Mouse (Mus musculus) forebrain, embryonic 11.5 days (tissue): ENCODE data around the gene Zbtb5. TPM values are rescaled to one million over a fixed set of nuclear protein-coding genes. Genes with fewer than 3 reads are reported as not detected.
"Not testable (repeated sequence)": the region's sequence is repeated elsewhere in the genome, so short reads cannot be mapped to it uniquely, and the experiment has no call there.

Experiments used
- ATAC-seq: fragments of 200-750 bp; cut with Nextera tagmentation; replicated peaks from 2 replicates; pipeline ENCODE4 v1.8.0; 2017; ENCODE audit warnings: moderate TSS enrichment; ENCODE audit not compliant: low FRiP score
- DNase-seq: peaks from one replicate; pipeline ENCODE4 v3.0.0-alpha.2; 2017; ENCODE audit warnings: low spot score
- H3K27ac ChIP-seq: fragments of 300-500 bp; sonication (generic); 2 replicates; pipeline ENCODE4 v1.5.1; 2014; ENCODE audit warnings: low read depth, low read length
- H3K27me3 ChIP-seq: fragments of 300-500 bp; sonication (generic); 2 replicates; pipeline ENCODE4 v1.6.1; 2014; ENCODE audit warnings: mild to moderate bottlenecking, low read length, mixed read lengths; ENCODE audit not compliant: control insufficient read depth, insufficient read depth
- H3K36me3 ChIP-seq: fragments of 300-500 bp; sonication (generic); 2 replicates; pipeline ENCODE4 v1.6.1; 2014; ENCODE audit warnings: mild to moderate bottlenecking, low read length, moderate library complexity, mixed read lengths; ENCODE audit not compliant: control insufficient read depth, insufficient read depth
- H3K4me1 ChIP-seq: fragments of 300-500 bp; sonication (generic); replicated peaks from 2 replicates; pipeline ENCODE4 v1.6.1; 2014; ENCODE audit warnings: low read length, mixed read lengths; ENCODE audit not compliant: control insufficient read depth, insufficient read depth
- H3K4me2 ChIP-seq: fragments of 300-500 bp; sonication (generic); 2 replicates; pipeline ENCODE4 v1.6.1; 2014; ENCODE audit warnings: low read depth, mild to moderate bottlenecking, low read length, moderate library complexity, mixed read lengths; ENCODE audit not compliant: severe bottlenecking
- H3K4me3 ChIP-seq: fragments of 300-500 bp; sonication (generic); 2 replicates; pipeline ENCODE4 v1.5.1; 2014; ENCODE audit warnings: low read depth, low read length
- H3K9ac ChIP-seq: fragments of 300-500 bp; sonication (generic); 2 replicates; pipeline ENCODE4 v1.6.1; 2014; ENCODE audit warnings: low read length
- H3K9me3 ChIP-seq: fragments of 300-500 bp; sonication (generic); 2 replicates; pipeline ENCODE4 v1.6.1; 2016; ENCODE audit warnings: low read length, mixed read lengths; ENCODE audit not compliant: control insufficient read depth
- WGBS: fragments of 180-500 bp; shearing (Covaris S2); extraction: QIAGEN DNeasy Blood & Tissue Kit; methylation state at CpG from one replicate; pipeline ENCODE4 v1.1.7; 2014; 5-methylcytosine and 5-hydroxymethylcytosine counted together
- polyA plus RNA-seq: library from polyadenylated mRNA; unstranded; fragments of >200 nt; fragmentation: Nextera tagmentation; extraction: Ambion mirVana; gene quantifications from 2 replicates; pipeline ENCODE4 v1.2.1, GENCODE M21; 2014

The Zbtb5 gene
- polyA plus RNA-seq, 1 experiment from 2014 or later: 44.9 TPM

- DNase-seq, H3K4me3 ChIP-seq, H3K4me2 ChIP-seq, H3K36me3 ChIP-seq, H3K27ac ChIP-seq, H3K9me3 ChIP-seq, H3K4me1 ChIP-seq, ATAC-seq, H3K9ac ChIP-seq, H3K27me3 ChIP-seq: not testable (repeated sequence)
- WGBS: 68% methylated on average over 8 of the region's 8 CpGs
Observed at GRCm38 (mm10) chr4:45038879-45039278, 26.7 kb upstream of the Zbtb5 start.

GRCm38 (mm10) chr4:45037455-45038410 lies 25.5 kb upstream of the Zbtb5 start:
- no peak overlapping the region for H3K4me3 ChIP-seq
- no peaks in the 10 kb centered on the region for H3K4me1 ChIP-seq
- no peaks in the 10 kb centered on the region for H3K27me3 ChIP-seq
- H3K9ac ChIP-seq: no peak overlapping the region
- ATAC-seq (no peak), DNase-seq (no peak)
- H3K9me3 ChIP-seq: no peaks in the 10 kb centered on the region
- H3K27ac ChIP-seq: no peak overlapping the region
- H3K4me2 ChIP-seq: no peak overlapping the region
- no peaks in the 10 kb centered on the region; the same call in 1 of the 2 replicates for H3K36me3 ChIP-seq
- WGBS: 93% methylated on average over 13 of the region's 13 CpGs

- DNase-seq: no peak
- Histone ChIP-seq H3K36me3 (peaks cover 4% of the 10 kb centered on the region; the same call in 1 of the 2 replicates), H3K27ac (no peak overlapping the region), H3K9ac (no peak overlapping the region), H3K4me2 (no peak overlapping the region), H3K9me3 (no peaks in the 10 kb centered on the region), H3K4me3 (no peak overlapping the region), H3K27me3 (no peaks in the 10 kb centered on the region), H3K4me1 (no peaks in the 10 kb centered on the region)
- 82% methylated on average over 5 of the region's 5 CpGs for WGBS
- ATAC-seq: no peak
Observed at GRCm38 (mm10) chr4:45036571-45036970, 24.4 kb upstream of the Zbtb5 start.

GRCm38 (mm10) chr4:45036048-45036447 lies 23.8 kb upstream of the Zbtb5 start:
- WGBS: 96% methylated on average over 10 of the region's 10 CpGs

GRCm38 (mm10) chr4:45034693-45035628 lies 22.7 kb upstream of the Zbtb5 start:
- 89% methylated on average over 16 of the region's 16 CpGs for WGBS
- Histone ChIP-seq H3K27ac (no peak overlapping the region), H3K4me3 (no peak overlapping the region), H3K4me1 (no peaks in the 10 kb centered on the region), H3K4me2 (no peak overlapping the region), H3K36me3 (peaks cover 4% of the 10 kb centered on the region; the same call in 1 of the 2 replicates), H3K9ac (no peak overlapping the region), H3K9me3 (no peaks in the 10 kb centered on the region), H3K27me3 (no peaks in the 10 kb centered on the region)
- no peak for DNase-seq
- no peak for ATAC-seq

More at GRCm38 (mm10) chr4:45036048-45036447, 23.8 kb upstream of the Zbtb5 start:
- DNase-seq (no peak), ATAC-seq (no peak)
- Histone ChIP-seq H3K9me3 (no peaks in the 10 kb centered on the region), H3K4me3 (no peak overlapping the region), H3K27ac (no peak overlapping the region), H3K36me3 (peaks cover 4% of the 10 kb centered on the region; the same call in 1 of the 2 replicates), H3K27me3 (no peaks in the 10 kb centered on the region), H3K4me2 (no peak overlapping the region), H3K4me1 (no peaks in the 10 kb centered on the region), H3K9ac (no peak overlapping the region)

DNA sequence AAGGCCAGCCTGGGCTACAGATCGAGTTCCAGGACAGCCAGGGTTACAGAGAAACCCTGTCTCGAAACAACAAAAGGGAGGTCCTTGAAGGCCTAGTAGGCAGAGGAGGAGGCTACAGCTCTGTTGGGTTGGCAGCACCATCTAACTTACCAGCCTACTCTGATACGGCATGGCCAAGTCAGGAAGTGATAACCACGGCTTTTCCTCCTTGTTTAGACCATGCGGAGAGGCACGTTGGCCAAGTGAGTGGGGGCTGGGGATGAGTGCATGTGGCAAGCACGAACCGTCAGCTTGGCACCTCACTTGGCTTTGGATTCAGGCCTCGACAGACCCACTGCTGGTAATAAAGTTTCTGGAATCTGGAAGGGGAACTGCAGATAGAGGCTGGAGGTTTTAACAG lies 20.4 kb upstream of the Zbtb5 start:
- H3K4me1 ChIP-seq: no peaks in the 10 kb centered on the region
- no peaks in the 10 kb centered on the region for H3K27me3 ChIP-seq
- no peaks in the 10 kb centered on the region for H3K9me3 ChIP-seq
- no peak overlapping the region for H3K9ac ChIP-seq
- H3K4me2 ChIP-seq: no peak overlapping the region
- no peak overlapping the region for H3K4me3 ChIP-seq
- WGBS: 91% methylated on average over 9 of the region's 9 CpGs
- no peak overlapping the region for H3K27ac ChIP-seq
- H3K36me3 ChIP-seq: peaks cover 4% of the 10 kb centered on the region; the same call in 1 of the 2 replicates
- no peak for ATAC-seq
- no peak for DNase-seq

- no peak overlapping the region for H3K9ac ChIP-seq
- no peaks in the 10 kb centered on the region; the same call in 1 of the 2 replicates for H3K36me3 ChIP-seq
- 90% methylated on average over 4 of the region's 4 CpGs for WGBS
- H3K27me3 ChIP-seq: no peaks in the 10 kb centered on the region
- no peak overlapping the region for H3K4me2 ChIP-seq
- no peak overlapping the region for H3K4me3 ChIP-seq
- DNase-seq (peak; percentile 48), ATAC-seq (no peak)
- H3K27ac ChIP-seq: no peak overlapping the region
- no peaks in the 10 kb centered on the region for H3K9me3 ChIP-seq
- H3K4me1 ChIP-seq: no peaks in the 10 kb centered on the region
Observed at GRCm38 (mm10) chr4:45026459-45026858, 14.2 kb upstream of the Zbtb5 start.

GRCm38 (mm10) chr4:45019009-45019408 lies 6.8 kb upstream of the Zbtb5 start:
- DNase-seq (peak; percentile 52), ATAC-seq (peak; percentile 40)
- peak overlapping the region; percentile 64 for H3K4me3 ChIP-seq
- H3K9ac ChIP-seq: peak overlapping the region; percentile 62
- no peaks in the 10 kb centered on the region; the same call in 1 of the 2 replicates for H3K36me3 ChIP-seq
- peak overlapping the region; percentile 89 for H3K4me2 ChIP-seq
- peaks cover 7% of the 10 kb centered on the region for H3K4me1 ChIP-seq
- no peaks in the 10 kb centered on the region for H3K9me3 ChIP-seq
- H3K27me3 ChIP-seq: no peaks in the 10 kb centered on the region
- 3% methylated on average over 14 of the region's 14 CpGs for WGBS
- H3K27ac ChIP-seq: no peak overlapping the region
